8 mouse cellular contexts compared by ENCODE assay signal in genomic region chr6:149193276-149193905, GRCm38 (mm10). TPM values are rescaled to one million over a fixed set of nuclear protein-coding genes. Genes with fewer than 3 reads are reported as not detected.
A peak's percentile ranks its signal among the peaks of the same experiment; 100 is the strongest.
DNase-seq lines count a peak whose midpoint lies in the region; ATAC-seq and TF ChIP-seq lines count a peak whose summit lies in the region.

No protein-coding gene starts in this region.

- H3K9me3 ChIP-seq in intestine, postnatal 0 days (ENCODE audit: control insufficient read depth): no peaks in the 10 kb centered on the region
- H3K9me3 ChIP-seq in forebrain, embryonic 10.5 days: no peaks in the 10 kb centered on the region

- H3K36me3 ChIP-seq in intestine, postnatal 0 days (ENCODE audit: control insufficient read depth, insufficient read depth): no peaks in the 10 kb centered on the region
- H3K36me3 ChIP-seq in forebrain, embryonic 10.5 days (replicated peaks): no peaks in the 10 kb centered on the region

- 35% methylated on average over 5 of the region's 5 CpGs for WGBS in intestine, postnatal 0 days
- 70% methylated on average over 5 of the region's 5 CpGs for WGBS in forebrain, embryonic 10.5 days

- 0 out of 2 replicates have a peak overlapping the region, but pooled peaks have one; percentile 21 for H3K4me2 ChIP-seq in intestine, postnatal 0 days (replicated peaks; ENCODE audit: low read depth)

- intact Hi-C loops in left cerebral cortex, adult 2 months (cut with DNase I): no loop called here

- H3K27ac ChIP-seq in intestine, postnatal 0 days (ENCODE audit: low read depth, low read length): peak overlapping the region; percentile 16; the same call in 1 of the 2 replicates
- no peak overlapping the region for H3K27ac ChIP-seq in left cerebral cortex, adult 2 months
- H3K27ac ChIP-seq in forebrain, embryonic 10.5 days: no peak overlapping the region

- H3K27me3 ChIP-seq in intestine, postnatal 0 days (replicated peaks; ENCODE audit: control insufficient read depth, insufficient read depth, low read length): no peaks in the 10 kb centered on the region
- no peaks in the 10 kb centered on the region for H3K27me3 ChIP-seq in forebrain, embryonic 10.5 days (ENCODE audit: poor library complexity, severe bottlenecking)

- H3K4me3 ChIP-seq in intestine, postnatal 0 days (ENCODE audit: low read depth, low read length): no peak overlapping the region
- no peak overlapping the region for H3K4me3 ChIP-seq in left cerebral cortex, adult 2 months
- no peak overlapping the region for H3K4me3 ChIP-seq in forebrain, embryonic 10.5 days

- no peak for TF ChIP-seq CTCF in intestine, postnatal 0 days (IDR thresholded peaks at IDR 0.05; ENCODE audit: low read depth)
- TF ChIP-seq CTCF in left cerebral cortex, adult 2 months (IDR thresholded peaks at IDR 0.05): no peak

- H3K4me1 ChIP-seq in intestine, postnatal 0 days (replicated peaks; ENCODE audit: control insufficient read depth, insufficient read depth, low read length): no peaks in the 10 kb centered on the region
- H3K4me1 ChIP-seq in forebrain, embryonic 10.5 days: peaks cover 12% of the 10 kb centered on the region

- H3K9ac ChIP-seq in intestine, postnatal 0 days (ENCODE audit: low read depth, low read length): no peak overlapping the region

- DNase-seq in ovary, adult 18-20 months (ENCODE audit: low spot score): peak; percentile 27
- no peak for DNase-seq in ovary, postnatal 14 days (ENCODE audit: low spot score)
- DNase-seq in c-Kit-positive CD71-positive TER-119-negative erythroid progenitor cells, embryonic 14.5 days (ENCODE audit: low read depth): peak; percentile 92
- DNase-seq in left cerebral cortex, adult 2 months (ENCODE audit: extremely low spot score in 1 of 2, low spot score in 2 of 2): no peak
- DNase-seq in layer of hippocampus, adult 9-10 months (ENCODE audit: low spot score): no peak
- no peak for DNase-seq in forebrain, embryonic 10.5 days (ENCODE audit: extremely low spot score, low spot score)

- peak; percentile 81 for ATAC-seq in intestine, postnatal 0 days
- peak; percentile 83 for ATAC-seq in megakaryocyte-erythroid progenitor cell, adult 5-6 weeks (replicated peaks; ENCODE audit: low FRiP score, low TSS enrichment, poor library complexity, severe bottlenecking)

RNA-seq across cellular contexts. Expression of gene Amn1, which starts 4.9 kb away (rescaled TPM):
- 17.4 and 20.5 TPM in 2 replicates for polyA plus RNA-seq in intestine, postnatal 0 days (2015; fragmentation: Nextera tagmentation; extraction: Ambion mirVana)
- 7.7 and 18.7 TPM in 2 replicates for total RNA-seq in megakaryocyte-erythroid progenitor cell, adult 5-6 weeks (2014; fragmentation: Nextera tagmentation)
- 2.6 and 8.6 TPM in 2 replicates for total RNA-seq in megakaryocyte-erythroid progenitor cell, adult 5-6 weeks (2017)
- 10 to 100 TPM; 34.7 to 36.6 TPM for total RNA-seq in left cerebral cortex, adult 2 months (2021)
- 38.5 and 45.6 TPM in 2 replicates for polyA plus RNA-seq in forebrain, embryonic 10.5 days (2016; fragmentation: Nextera tagmentation; extraction: Ambion mirVana)

RNA-seq across cellular contexts. Expression of gene Etfbkmt, which starts 53.7 kb away (rescaled TPM):
- polyA plus RNA-seq in intestine, postnatal 0 days (2015; fragmentation: Nextera tagmentation; extraction: Ambion mirVana): 8.3 and 11.6 TPM in 2 replicates
- 15.1 and 18.6 TPM in 2 replicates for total RNA-seq in megakaryocyte-erythroid progenitor cell, adult 5-6 weeks (2014; fragmentation: Nextera tagmentation)
- 25.2 and 28.4 TPM in 2 replicates for total RNA-seq in megakaryocyte-erythroid progenitor cell, adult 5-6 weeks (2017)
- 1 to 10 TPM; 2.2 to 2.6 TPM for total RNA-seq in left cerebral cortex, adult 2 months (2021)
- polyA plus RNA-seq in forebrain, embryonic 10.5 days (2016; fragmentation: Nextera tagmentation; extraction: Ambion mirVana): 11.9 and 13.2 TPM in 2 replicates

Comparison
In these comparisons a context has a peak if more than half of its experiments do, and no peak if none do; other contexts are left out.
1. DNase-seq: peak in ovary, adult 18-20 months (single experiment) and c-Kit-positive CD71-positive TER-119-negative erythroid progenitor cells, embryonic 14.5 days (single experiment); none in ovary, postnatal 14 days (single experiment), left cerebral cortex, adult 2 months (0 of 2), layer of hippocampus, adult 9-10 months (single experiment) and forebrain, embryonic 10.5 days (single experiment).
2. RNA of gene Etfbkmt, which starts 53.7 kb away (total RNA-seq): 15.1 to 28.4 TPM in megakaryocyte-erythroid progenitor cell, adult 5-6 weeks; 2.2 to 2.6 TPM in left cerebral cortex, adult 2 months; every median in the first group is over 4 times any median in the second.